Mouse (Mus musculus) brain, embryonic 14.5 days (tissue): Measurements from ENCODE around the gene Dph2. TPM values are rescaled to one million over a fixed set of nuclear protein-coding genes. Genes with fewer than 3 reads are reported as not detected.

Experiments
- DNase-seq: peaks from one replicate; pipeline ENCODE4 v3.0.0-alpha.2; 2011; ENCODE audit warnings: low read depth
- CTCF ChIP-seq: fragments of 200-500 bp; IDR thresholded peaks from 2 replicates; pipeline ENCODE4 v1.5.1; 2012; ENCODE audit warnings: inconsistent platforms, mild to moderate bottlenecking, moderate library complexity, borderline replicate concordance; ENCODE audit not compliant: insufficient read depth, insufficient read length; ENCODE audit errors: extremely low read depth
- POLR2A ChIP-seq: fragments of 200-500 bp; IDR thresholded peaks from 2 replicates; pipeline ENCODE4 v1.6.1; 2012; ENCODE audit warnings: mild to moderate bottlenecking, inconsistent platforms, borderline replicate concordance; ENCODE audit not compliant: poor library complexity, insufficient read depth, insufficient read length, severe bottlenecking; ENCODE audit errors: extremely low read depth
- polyA plus RNA-seq: library from polyadenylated mRNA; depleted of rRNA; stranded (reverse); fragments of >200 nt; gene quantifications from 2 replicates; pipeline ENCODE4 v1.2.3, GENCODE M21; 2012; rRNA removed

The Dph2 gene
- polyA plus RNA-seq: 22.7 and 36.5 TPM in 2 replicates

DNA sequence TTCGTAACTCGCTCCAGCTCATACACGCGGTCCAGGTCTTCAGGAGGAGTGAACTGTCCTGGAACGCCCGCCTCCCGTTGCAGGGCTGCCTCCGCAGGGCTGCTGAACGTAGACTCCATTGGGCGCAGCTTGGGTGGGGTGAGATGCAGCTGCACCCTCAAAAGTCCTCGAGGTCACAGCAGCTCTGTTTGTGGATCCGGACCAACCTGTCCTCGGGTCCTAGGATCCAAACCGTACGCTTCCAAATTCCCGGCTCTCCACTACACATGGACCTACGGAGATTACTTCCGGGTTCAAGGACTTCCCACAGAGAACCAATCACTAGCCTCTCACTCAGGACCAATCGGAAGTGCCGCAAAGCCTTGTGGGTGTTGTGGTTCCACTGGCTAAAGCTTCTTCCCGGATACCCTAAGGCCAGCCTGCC is at the start of gene Dph2:
Dph2 (minus strand) TSS at position 295 of the 424 bp plus-strand sequence.
- peak; percentile 97 for DNase-seq
- TF ChIP-seq CTCF (no peak), POLR2A (no peak)

DNA sequence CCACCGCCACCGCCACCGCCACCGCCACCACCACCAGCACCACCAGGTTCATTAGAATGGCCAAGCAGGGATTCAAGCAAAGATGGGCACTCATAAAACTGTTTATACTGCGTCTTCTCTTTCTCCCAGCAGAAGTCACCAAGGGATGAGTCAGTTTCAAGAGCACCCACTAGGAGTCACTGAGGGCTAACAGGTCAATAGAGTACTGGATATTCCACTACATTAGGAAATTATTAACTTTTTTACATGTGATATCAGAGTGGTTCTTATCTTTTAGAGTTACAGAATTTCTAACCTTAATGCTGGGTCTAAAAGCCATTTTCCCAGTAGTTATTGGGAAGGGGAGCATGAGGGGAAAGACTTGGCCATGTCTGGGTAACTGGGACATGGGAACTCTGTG is 45.1 kb upstream of the Dph2 start:
- DNase-seq: no peak
- TF ChIP-seq CTCF (no peak), POLR2A (no peak)

DNA sequence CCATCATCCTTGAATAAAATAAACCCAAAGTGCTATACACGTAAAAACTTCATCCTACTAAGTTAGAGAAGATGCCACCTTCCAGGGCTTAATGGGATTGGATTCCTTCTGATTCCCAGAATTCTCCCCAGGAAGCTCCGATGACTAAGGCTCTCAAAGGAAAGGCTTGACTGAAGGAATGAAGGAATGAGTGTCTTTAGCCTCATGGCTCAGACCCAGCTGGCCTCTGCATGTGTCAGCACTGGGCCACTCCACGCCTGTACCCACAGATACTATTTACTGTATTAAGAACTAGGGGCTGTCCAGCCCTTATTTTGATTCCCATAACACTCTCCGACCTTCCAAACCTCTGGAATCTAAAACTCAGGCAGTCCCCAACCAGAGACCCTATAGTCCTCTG is 42.2 kb upstream of the Dph2 start:
- DNase-seq: no peak
- TF ChIP-seq POLR2A: no peak

DNA sequence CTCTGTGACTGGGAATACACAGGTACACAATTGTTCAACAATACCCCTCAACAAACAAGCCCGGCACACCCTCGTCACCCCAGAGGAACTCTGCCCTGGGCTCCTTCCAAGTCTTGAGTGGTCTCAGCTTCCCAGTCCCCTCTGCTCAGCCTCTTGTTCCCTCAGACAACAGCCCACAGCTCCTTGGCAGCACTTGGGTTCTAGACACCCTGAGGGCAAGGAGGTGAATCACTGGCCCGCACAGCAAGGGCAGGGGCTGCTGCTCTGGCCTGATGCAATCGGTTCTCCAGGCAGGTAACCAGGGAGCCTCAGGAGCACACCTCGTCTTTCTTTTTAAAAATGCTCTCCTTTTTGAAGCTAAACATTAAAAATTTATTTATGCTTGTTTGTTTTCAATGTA is 41.4 kb upstream of the Dph2 start:
- no peak for DNase-seq
- TF ChIP-seq POLR2A: no peak
- TF ChIP-seq CTCF: no peak

DNA sequence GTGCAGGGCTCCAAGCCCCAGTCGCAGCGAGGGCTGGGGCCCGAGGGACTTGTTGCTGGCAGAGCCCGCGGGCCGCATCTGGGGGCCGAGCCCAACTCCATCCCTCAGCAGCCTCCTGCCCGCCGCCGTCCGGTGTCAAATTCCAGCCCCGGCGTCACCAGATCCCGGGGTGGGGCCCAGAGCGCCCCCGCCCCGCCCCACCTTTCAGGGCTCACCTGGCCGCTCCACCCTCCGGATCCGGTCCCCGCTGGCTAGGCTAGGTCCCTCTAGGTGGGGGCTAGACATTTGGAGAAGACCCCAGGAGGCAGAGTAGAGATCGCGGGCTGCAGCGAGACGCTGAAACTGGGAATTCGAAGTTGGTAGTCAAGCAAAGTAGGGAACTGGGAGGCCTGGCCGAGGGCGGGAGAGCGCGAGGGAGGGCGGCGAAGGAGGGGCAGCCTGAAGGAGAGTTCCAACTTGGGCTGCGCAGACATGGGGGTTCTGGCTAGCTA is 37.6 kb upstream of the Dph2 start, which contains the start of gene Artn:
Artn (minus strand) TSS at position 373 of the 491 bp plus-strand sequence.
- TF ChIP-seq CTCF: no peak
- no peak for DNase-seq

DNA sequence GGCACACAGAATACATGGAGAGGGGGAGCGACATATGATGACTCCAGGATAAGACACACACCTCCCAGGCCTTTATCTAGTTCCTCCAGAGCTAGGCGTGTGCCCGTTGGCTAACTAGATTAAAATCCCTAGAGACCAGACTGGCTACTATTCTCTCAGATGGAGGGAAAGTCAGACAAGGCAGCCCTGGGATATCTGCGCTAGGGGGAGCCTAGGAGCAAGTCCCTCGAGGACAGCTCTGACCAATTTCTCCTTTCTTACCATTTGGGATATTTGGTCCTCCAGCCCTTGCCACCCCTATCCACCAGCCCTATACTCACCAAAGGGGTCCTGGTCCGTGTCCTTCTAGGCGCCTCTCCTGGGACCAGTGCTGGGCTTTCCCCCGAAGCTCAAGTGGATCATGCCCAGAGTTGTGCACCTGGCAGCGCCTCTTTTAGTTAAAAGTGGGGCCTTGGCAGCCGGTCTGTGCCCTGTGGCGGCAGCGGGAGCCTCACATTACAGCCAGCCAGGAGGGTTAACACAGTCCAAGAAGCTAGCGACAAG is 36.9 kb upstream of the Dph2 start:
- TF ChIP-seq CTCF (peak; percentile 53; the same call in 1 of the 2 replicates), POLR2A (no peak)
- DNase-seq: no peak

DNA sequence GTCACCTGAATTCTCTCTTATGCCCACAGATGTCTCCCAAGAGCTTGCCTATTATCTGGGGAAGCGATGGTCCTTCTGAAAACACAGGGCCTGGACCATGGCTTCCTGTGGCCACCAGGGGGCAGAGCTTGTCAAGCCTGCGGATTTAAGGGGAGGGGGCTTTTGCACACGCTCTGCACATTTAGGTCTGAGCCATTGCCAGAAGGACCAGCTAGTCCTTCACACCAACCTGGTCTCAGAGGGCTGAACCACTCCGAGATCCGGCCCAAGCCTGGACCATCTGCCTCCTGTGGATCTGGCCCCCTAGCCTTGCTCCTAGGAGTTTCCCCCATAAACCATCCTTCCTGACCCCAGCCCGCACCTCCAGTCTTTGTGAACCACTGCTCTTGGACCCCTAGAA is 36.4 kb upstream of the Dph2 start:
- DNase-seq: peak; percentile 84
- no peak for TF ChIP-seq POLR2A
- peak; percentile 87 for TF ChIP-seq CTCF

DNA sequence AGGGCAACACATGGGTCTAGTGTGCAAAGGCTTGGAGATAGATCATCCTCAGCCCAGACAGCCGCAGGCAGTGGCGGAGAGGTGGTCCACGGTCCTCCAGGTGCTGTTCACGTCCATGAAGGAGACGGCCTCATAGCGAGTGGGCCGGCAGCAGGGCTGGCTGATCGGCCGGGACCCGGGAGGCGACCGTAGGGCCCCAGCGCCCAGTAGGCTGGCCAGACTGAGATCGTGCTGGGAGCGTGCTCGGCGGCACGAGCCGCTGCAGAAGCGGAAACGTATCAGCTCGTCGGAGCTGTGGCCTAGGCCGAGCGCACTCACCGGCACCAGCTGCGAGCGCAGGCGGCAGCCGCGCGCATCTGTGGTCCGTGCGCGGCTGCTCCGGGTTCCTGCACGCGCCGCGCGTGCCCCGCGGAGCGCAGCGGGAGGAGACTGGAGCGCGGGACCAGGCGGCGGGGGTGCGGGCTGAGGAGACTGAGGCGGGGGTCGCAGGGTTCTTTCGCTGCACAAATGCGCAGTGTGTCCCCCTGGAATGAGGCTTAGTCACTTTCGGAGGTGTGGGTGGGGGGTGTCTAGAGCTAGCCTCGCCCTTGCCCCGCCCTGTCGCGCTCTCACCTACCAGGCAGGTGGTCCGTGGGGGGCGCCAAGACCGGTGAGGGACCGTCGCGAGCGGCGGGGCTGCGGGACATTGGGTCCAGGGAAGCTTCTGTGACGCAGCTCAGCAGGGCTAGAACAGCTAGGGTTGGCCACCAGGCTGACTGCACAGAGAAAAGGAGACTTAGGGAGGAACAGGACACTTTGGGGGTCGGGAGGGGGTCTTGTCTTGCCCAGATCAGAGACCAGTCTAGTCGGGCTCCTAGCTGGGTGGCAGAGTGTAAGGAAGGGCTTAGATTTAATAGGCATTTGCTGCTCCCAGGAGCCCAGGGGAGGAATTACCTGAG is 35.0 kb upstream of the Dph2 start:
- 0 out of 2 replicates have a peak, but pooled peaks have one; percentile 22 for TF ChIP-seq POLR2A
- TF ChIP-seq CTCF: no peak
- DNase-seq: peak; percentile 77

DNA sequence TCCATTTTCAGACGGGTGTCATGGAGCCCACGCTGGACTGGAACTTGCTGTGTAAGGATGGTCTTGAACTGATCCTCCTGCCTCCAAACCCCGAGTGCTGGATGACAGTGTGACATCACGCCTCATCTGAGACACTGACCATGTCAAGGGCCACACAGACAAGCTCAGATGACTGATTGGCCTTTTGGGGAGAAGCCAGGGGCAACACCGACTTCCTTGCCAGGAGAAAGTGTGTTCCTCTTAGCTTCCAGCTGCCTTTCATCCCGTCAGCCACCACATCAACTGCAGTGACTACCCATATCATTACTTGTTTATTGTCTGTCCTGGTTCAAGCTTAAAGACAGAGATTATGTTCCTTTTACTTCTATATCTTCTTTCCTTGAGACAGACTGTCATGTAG is 33.1 kb upstream of the Dph2 start:
- DNase-seq: no peak
- TF ChIP-seq POLR2A (no peak), CTCF (no peak)

DNA sequence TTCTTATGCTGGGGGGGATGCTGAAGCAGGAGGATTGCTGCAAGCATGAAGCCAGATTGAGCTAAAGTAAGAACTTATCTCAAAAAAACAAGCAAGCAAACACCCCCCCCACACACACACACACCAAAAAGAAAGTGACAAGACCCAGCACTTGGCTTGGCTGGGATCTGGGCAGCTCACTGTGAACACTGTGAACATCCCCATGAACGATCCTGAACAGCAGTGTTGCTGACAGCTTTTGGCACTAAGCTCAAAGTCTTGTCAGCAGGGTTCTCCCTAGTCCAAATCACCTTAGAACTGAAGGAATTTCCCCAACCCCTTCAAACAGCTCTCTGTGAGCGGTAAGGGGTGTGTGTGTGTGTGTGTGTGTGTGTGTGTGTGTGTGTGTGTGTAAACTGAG is 31.6 kb upstream of the Dph2 start:
- TF ChIP-seq POLR2A: no peak
- no peak for TF ChIP-seq CTCF
- DNase-seq: no peak

DNA sequence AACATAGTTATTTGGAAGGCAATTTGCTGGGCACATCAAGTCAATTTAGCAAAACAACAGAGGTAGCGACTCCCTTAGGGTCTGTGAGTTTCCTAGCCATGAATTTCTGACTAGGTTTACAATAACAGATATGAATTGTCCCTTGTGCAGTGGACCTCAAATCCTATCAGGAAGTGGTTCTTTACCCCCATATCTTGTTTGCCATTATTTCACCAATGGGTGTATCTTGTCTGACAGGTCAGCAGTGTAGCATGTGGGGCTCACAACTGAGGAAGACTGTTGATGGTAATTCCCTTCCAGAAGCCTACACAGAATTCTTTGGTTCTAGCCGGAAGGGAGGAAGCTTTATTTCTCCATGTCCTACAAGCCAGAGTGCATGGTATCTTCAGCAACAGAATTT is 29.5 kb upstream of the Dph2 start:
- TF ChIP-seq CTCF (no peak), POLR2A (no peak)
- DNase-seq: no peak

DNA sequence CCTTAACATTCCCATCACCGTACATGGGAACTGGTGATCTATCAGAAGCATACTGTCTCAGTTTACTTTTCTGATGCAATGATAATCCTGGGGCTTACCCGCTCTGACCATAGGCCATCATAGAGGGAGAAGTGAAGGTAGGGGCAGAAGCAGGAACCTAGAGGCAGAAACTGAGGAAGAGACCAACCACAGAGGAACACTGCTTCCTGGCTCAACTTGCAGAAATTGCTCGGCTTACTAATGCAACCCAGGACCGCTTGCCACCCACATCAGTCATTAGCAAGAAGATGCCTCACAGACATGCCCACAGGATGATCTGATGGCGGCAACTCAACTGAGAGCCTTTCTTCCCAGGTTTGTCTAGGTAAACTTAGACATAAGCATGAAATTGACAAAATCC is 26.9 kb upstream of the Dph2 start:
- TF ChIP-seq POLR2A (no peak), CTCF (no peak)

DNA sequence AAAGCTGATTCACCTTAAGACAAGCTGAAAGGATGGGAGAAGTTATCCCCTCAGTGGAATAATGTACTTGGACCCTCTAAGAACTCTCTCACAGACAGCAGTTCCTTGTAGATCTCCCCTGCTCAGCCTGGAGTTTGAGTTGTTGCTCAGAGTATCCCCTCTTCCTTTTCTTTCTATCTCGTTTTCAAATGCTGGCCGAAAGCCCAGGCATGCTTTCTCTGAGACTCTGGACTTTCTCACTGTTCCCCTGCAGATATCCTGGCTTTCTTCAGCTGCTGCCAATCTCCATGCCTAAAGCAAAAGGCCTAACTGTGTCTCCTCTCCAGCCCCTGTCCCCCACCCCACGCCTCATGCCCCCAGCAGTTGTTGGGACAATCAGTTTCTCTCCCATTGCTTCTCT is 26.4 kb upstream of the Dph2 start:
- DNase-seq: no peak
- TF ChIP-seq POLR2A (no peak), CTCF (no peak)

More for the DNA sequence above, 26.9 kb upstream of the Dph2 start:
- DNase-seq: no peak
